Mouse (Mus musculus): ENCODE results near the gene Serinc2.

GRCm38 (mm10) chr4:130274346-130275015, 4.5 kb downstream of the Serinc2 start:
- TF ChIP-seq CTCF (IDR thresholded peaks at IDR 0.05; ENCODE audit: extremely low read depth, insufficient read length, insufficient replicate concordance, low read depth, low read length) (no peak), POLR2A (IDR thresholded peaks at IDR 0.05; ENCODE audit: low read depth, low read length) (no peak; the same call in 1 of the 2 replicates)

All from small intestine, adult 2 months (tissue).